Mouse (Mus musculus): ENCODE results near the gene Tdpoz4. TPM values are rescaled to one million over a fixed set of nuclear protein-coding genes. Genes with fewer than 3 reads are reported as not detected.
"Not testable (repeated sequence)": the region's sequence is repeated elsewhere in the genome, so short reads cannot be mapped to it uniquely, and the experiment has no call there.

Gene Tdpoz4
- total RNA-seq (2021), result not detected
- long read RNA-seq, experiment 1, result 0 reads
- long read RNA-seq, experiment 2, result 0 reads

GRCm38 (mm10) chr3:93796098-93796497 is at the start of gene Tdpoz4:
Gene Tdpoz4 (plus strand): TSS chr3:93796398.
- DNase-seq, result not testable (repeated sequence)

GRCm38 (mm10) chr3:93754022-93754421 is 42.2 kb upstream of the Tdpoz4 start:
- DNase-seq, result not testable (repeated sequence)

DNA sequence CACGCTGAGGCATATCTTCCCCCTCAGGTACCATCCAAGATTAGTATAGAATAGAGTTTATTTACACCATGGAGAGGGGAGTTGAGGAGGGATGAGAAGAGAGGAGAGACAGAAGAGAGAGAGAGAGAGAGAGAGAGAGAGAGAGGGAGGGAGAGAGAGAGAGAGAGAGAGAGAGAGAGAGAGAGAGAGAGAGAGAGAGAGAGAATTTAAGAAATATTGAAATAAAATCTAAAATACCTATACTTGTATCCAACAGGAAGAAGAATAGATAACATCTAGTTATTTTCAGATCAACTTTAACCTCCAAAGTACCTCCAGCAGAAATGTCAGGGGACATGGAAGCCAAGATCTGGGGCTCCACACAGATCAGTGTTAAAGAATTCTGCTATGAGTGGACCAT is 23.5 kb upstream of the Tdpoz4 start, which contains the start of gene Gm5773:
Gm5773 (plus strand) TSS at position 301 of the 400 bp plus-strand sequence.
- DNase-seq, result not testable (repeated sequence)

GRCm38 (mm10) chr3:93813341-93813740 is 17.1 kb downstream of the Tdpoz4 start:
- not testable (repeated sequence) for DNase-seq

DNA sequence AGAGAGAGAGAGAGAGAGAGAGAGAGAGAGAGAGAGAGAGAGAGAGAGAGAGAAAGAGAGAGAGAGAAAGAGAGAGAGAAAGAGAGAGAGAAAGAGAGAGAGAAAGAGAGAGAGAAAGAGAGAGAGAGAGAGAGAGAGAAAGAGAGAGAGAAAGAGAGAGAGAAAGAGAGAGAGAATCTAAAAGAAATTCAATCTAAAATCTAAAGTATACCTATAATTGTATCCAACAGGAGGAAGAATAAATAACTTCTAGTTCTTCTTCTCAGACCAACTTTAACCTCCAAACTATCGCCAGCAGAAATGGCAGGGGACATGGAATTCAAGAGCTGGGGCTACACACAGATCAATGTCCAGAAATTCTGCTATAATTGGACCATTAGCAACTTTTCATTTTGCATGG is 29.5 kb downstream of the Tdpoz4 start, which contains the start of gene Tdpoz3:
Tdpoz3 (plus strand) TSS at position 301 of the 400 bp plus-strand sequence.
- not testable (repeated sequence) for DNase-seq

Other genes with a start within 250 kb of the Tdpoz4 start
- gene S100a10, start 241.3 kb upstream of the Tdpoz4 start, total RNA-seq (2021), result 100 to 1,000 TPM in 1 of 2 experiments, 10 to 100 TPM in 1; 92.1 to 100 TPM
- not detected for gene Tdpoz2, start 143.7 kb upstream of the Tdpoz4 start, total RNA-seq (2021)
- gene Tdpoz1, start 120.1 kb upstream of the Tdpoz4 start, total RNA-seq (2021), result not detected
- not detected for gene Gm37596, start 103.3 kb upstream of the Tdpoz4 start, total RNA-seq (2021)
- not detected for gene Gm5773, start 23.4 kb upstream of the Tdpoz4 start, total RNA-seq (2021)
- gene Tdpoz3, start 29.6 kb downstream of the Tdpoz4 start, total RNA-seq (2021), result not detected
- gene Gm9117, start 147.1 kb downstream of the Tdpoz4 start, total RNA-seq (2021), result not detected
- gene Tdpoz5, start 164.9 kb downstream of the Tdpoz4 start, total RNA-seq (2021), result not detected